Mouse (Mus musculus) ES-E14 (cell line): ENCODE measurements around the gene Golga4.

Experiments used
- MAFK ChIP-seq: IDR thresholded peaks from 2 replicates; pipeline ENCODE4 v1.6.1; 2014; ENCODE audit warnings: mild to moderate bottlenecking, low read depth, low read length, inconsistent platforms; ENCODE audit not compliant: insufficient read depth
- ZC3H11A ChIP-seq: IDR thresholded peaks from 2 replicates; pipeline ENCODE4 v1.6.1; 2012; ENCODE audit warnings: low read depth, mild to moderate bottlenecking, inconsistent platforms, low read length, borderline replicate concordance

GRCm38 (mm10) chr9:118574911-118575310, 68.8 kb downstream of the Golga4 start:
- no peak for TF ChIP-seq ZC3H11A
- TF ChIP-seq MAFK = no peak
